Mouse (Mus musculus) right cerebral cortex, adult 18-20 months (tissue): ENCODE measurements around the gene Klhdc10.

Source experiments
- DNase-seq: peaks from one replicate; pipeline ENCODE4 v3.0.0; 2022; ENCODE audit warnings: mixed read lengths

Klhdc10 gene

GRCm38 (mm10) chr6:30471706-30472105, 70.0 kb downstream of the Klhdc10 start:
- no peak for DNase-seq

- DNase-seq: no peak
These were observed 74.5 kb downstream of the Klhdc10 start for GRCm38 (mm10) chr6:30476025-30476765.

GRCm38 (mm10) chr6:30477210-30477714, 75.6 kb downstream of the Klhdc10 start:
- no peak for DNase-seq

GRCm38 (mm10) chr6:30477784-30478183, 76.1 kb downstream of the Klhdc10 start:
- DNase-seq: no peak

GRCm38 (mm10) chr6:30479418-30479817, 77.8 kb downstream of the Klhdc10 start:
- DNase-seq: no peak

- DNase-seq: no peak
These were observed 81.2 kb downstream of the Klhdc10 start for GRCm38 (mm10) chr6:30482908-30483307.

GRCm38 (mm10) chr6:30486504-30486903, 84.8 kb downstream of the Klhdc10 start:
- no peak for DNase-seq

GRCm38 (mm10) chr6:30499049-30499448, 97.4 kb downstream of the Klhdc10 start:
- no peak for DNase-seq
